Mouse (Mus musculus): ENCODE results near the gene Shisa3.

Shisa3 gene

GRCm38 (mm10) chr5:67633831-67634268, 26.2 kb downstream of the Shisa3 start:
- DNase-seq, result peak; percentile 34

- peak; percentile 12 for DNase-seq
These were observed 26.7 kb downstream of the Shisa3 start for GRCm38 (mm10) chr5:67634339-67634738.

GRCm38 (mm10) chr5:67640596-67641312, 33.1 kb downstream of the Shisa3 start:
- DNase-seq, result no peak

GRCm38 (mm10) chr5:67641406-67642120, 33.9 kb downstream of the Shisa3 start:
- no peak for DNase-seq

- DNase-seq, result no peak
These were observed 36.0 kb downstream of the Shisa3 start for GRCm38 (mm10) chr5:67643537-67644255.

GRCm38 (mm10) chr5:67646756-67647529, 39.3 kb downstream of the Shisa3 start:
- no peak for DNase-seq

GRCm38 (mm10) chr5:67647568-67647967, 39.9 kb downstream of the Shisa3 start:
- peak; percentile 17 for DNase-seq

GRCm38 (mm10) chr5:67649156-67649555, 41.5 kb downstream of the Shisa3 start:
- no peak for DNase-seq

GRCm38 (mm10) chr5:67650021-67650420, 42.3 kb downstream of the Shisa3 start:
- DNase-seq, result no peak

GRCm38 (mm10) chr5:67652468-67652867, 44.8 kb downstream of the Shisa3 start:
- DNase-seq, result no peak

- DNase-seq, result no peak
These were observed 45.9 kb downstream of the Shisa3 start for GRCm38 (mm10) chr5:67653543-67653942.

GRCm38 (mm10) chr5:67654572-67654971, 46.9 kb downstream of the Shisa3 start:
- no peak for DNase-seq

- no peak for DNase-seq
These were observed 48.2 kb downstream of the Shisa3 start for GRCm38 (mm10) chr5:67655696-67656519.

GRCm38 (mm10) chr5:67656821-67657259, 49.2 kb downstream of the Shisa3 start:
- no peak for DNase-seq

GRCm38 (mm10) chr5:67659864-67660263, 52.2 kb downstream of the Shisa3 start:
- no peak for DNase-seq

GRCm38 (mm10) chr5:67662715-67663114, 55.0 kb downstream of the Shisa3 start:
- no peak for DNase-seq

GRCm38 (mm10) chr5:67669436-67669896, 61.8 kb downstream of the Shisa3 start:
- DNase-seq, result peak; percentile 6

GRCm38 (mm10) chr5:67670158-67670557, 62.5 kb downstream of the Shisa3 start:
- DNase-seq, result no peak

- no peak for DNase-seq
These were observed 65.3 kb downstream of the Shisa3 start for GRCm38 (mm10) chr5:67673008-67673407.

Data from lung, postnatal 14 days (tissue).